ENCODE assay signal across 9 mouse cellular contexts in genomic region chr10:77151551-77152002, GRCm38 (mm10). TPM values are rescaled to one million over a fixed set of nuclear protein-coding genes. Genes with fewer than 3 reads are reported as not detected.
A peak's percentile ranks its signal among the peaks of the same experiment; 100 is the strongest.
DNase-seq lines count a peak whose midpoint lies in the region; ATAC-seq and TF ChIP-seq lines count a peak whose summit lies in the region.
"Had no signal": no experiment of that assay in that cellular context is flagged by ENCODE, and none has a peak within 500 bp of the region (broad histone marks: within the 10 kb centered on the region; RNA-seq: fewer than 3 reads in every experiment).

No protein-coding gene starts in this region.

- TF ChIP-seq EP300 in heart, adult 2 months (IDR thresholded peaks at IDR 0.05; ENCODE audit: insufficient read depth, low read depth, low read length) = no peak

- H3K27me3 ChIP-seq in heart, embryonic 12.5 days (replicated peaks) = no peaks in the 10 kb centered on the region
- no peaks in the 10 kb centered on the region for H3K27me3 ChIP-seq in heart, adult 2 months (ENCODE audit: control insufficient read depth, insufficient read depth, low read length)
- no peaks in the 10 kb centered on the region for H3K27me3 ChIP-seq in forebrain, embryonic 13.5 days
- H3K27me3 ChIP-seq in kidney, embryonic 16.5 days (ENCODE audit: insufficient read depth, low read length) = no peaks in the 10 kb centered on the region
- no peaks in the 10 kb centered on the region for H3K27me3 ChIP-seq in neural tube, embryonic 12.5 days (replicated peaks)

- no peaks in the 10 kb centered on the region for H3K79me2 ChIP-seq in heart, adult 2 months (replicated peaks; ENCODE audit: control insufficient read depth, insufficient read depth, low read length)

- H3K4me3 ChIP-seq in heart, embryonic 12.5 days = no peak overlapping the region
- no peak overlapping the region for H3K4me3 ChIP-seq in heart, adult 2 months
- 0 out of 2 replicates have a peak overlapping the region, but pooled peaks have one; percentile 23 for H3K4me3 ChIP-seq in forebrain, embryonic 13.5 days
- no peak overlapping the region for H3K4me3 ChIP-seq in kidney, embryonic 16.5 days (ENCODE audit: low read length)
- H3K4me3 ChIP-seq in neural tube, embryonic 12.5 days = no peak overlapping the region

- peak overlapping the region; percentile 38; the same call in 1 of the 2 replicates for H3K9ac ChIP-seq in heart, embryonic 12.5 days
- H3K9ac ChIP-seq in heart, adult 2 months (ENCODE audit: low read depth, low read length) = no peak overlapping the region
- H3K9ac ChIP-seq in forebrain, embryonic 13.5 days = peak overlapping the region; percentile 40; the same call in 1 of the 2 replicates
- H3K9ac ChIP-seq in kidney, embryonic 16.5 days (replicated peaks; ENCODE audit: low read length) = peak overlapping the region; percentile 45
- H3K9ac ChIP-seq in neural tube, embryonic 12.5 days = no peak overlapping the region

- intact Hi-C loops in heart, adult 2 months (cut with DNase I) = no loop called here

- no peaks in the 10 kb centered on the region for H3K9me3 ChIP-seq in heart, embryonic 12.5 days (replicated peaks)
- no peaks in the 10 kb centered on the region for H3K9me3 ChIP-seq in forebrain, embryonic 13.5 days (replicated peaks)
- no peaks in the 10 kb centered on the region for H3K9me3 ChIP-seq in kidney, embryonic 16.5 days (ENCODE audit: low read length)
- no peaks in the 10 kb centered on the region for H3K9me3 ChIP-seq in neural tube, embryonic 12.5 days

- peaks cover 80% of the 10 kb centered on the region for H3K4me1 ChIP-seq in heart, embryonic 12.5 days (replicated peaks)
- peaks cover 8% of the 10 kb centered on the region for H3K4me1 ChIP-seq in heart, adult 2 months (ENCODE audit: control insufficient read depth, insufficient read depth, low read length)
- peaks cover 44% of the 10 kb centered on the region for H3K4me1 ChIP-seq in forebrain, embryonic 13.5 days
- peaks cover 68% of the 10 kb centered on the region for H3K4me1 ChIP-seq in kidney, embryonic 16.5 days (ENCODE audit: insufficient read depth, low read length)
- peaks cover 32% of the 10 kb centered on the region for H3K4me1 ChIP-seq in neural tube, embryonic 12.5 days

- no peak for TF ChIP-seq POLR2A in heart, adult 2 months (IDR thresholded peaks at IDR 0.05; ENCODE audit: insufficient read depth, low read depth, low read length)

- H3K36me3 ChIP-seq in heart, embryonic 12.5 days = no peaks in the 10 kb centered on the region
- H3K36me3 ChIP-seq in heart, adult 2 months (ENCODE audit: control insufficient read depth, insufficient read depth, low read length) = no peaks in the 10 kb centered on the region
- no peaks in the 10 kb centered on the region for H3K36me3 ChIP-seq in forebrain, embryonic 13.5 days (ENCODE audit: poor library complexity, severe bottlenecking)
- no peaks in the 10 kb centered on the region for H3K36me3 ChIP-seq in kidney, embryonic 16.5 days (ENCODE audit: insufficient read depth, low read length)
- no peaks in the 10 kb centered on the region for H3K36me3 ChIP-seq in neural tube, embryonic 12.5 days

- H3K4me2 ChIP-seq in heart, embryonic 12.5 days = peak overlapping the region; percentile 51
- peak overlapping the region; percentile 50 for H3K4me2 ChIP-seq in forebrain, embryonic 13.5 days
- peak overlapping the region; percentile 23 for H3K4me2 ChIP-seq in kidney, embryonic 16.5 days (replicated peaks; ENCODE audit: low read depth, low read length)
- H3K4me2 ChIP-seq in neural tube, embryonic 12.5 days (replicated peaks) = peak overlapping the region; percentile 52

- TF ChIP-seq CTCF in heart, adult 2 months (IDR thresholded peaks at IDR 0.05) = no peak

- ATAC-seq in heart, embryonic 12.5 days (ENCODE audit: insufficient number of reproducible peaks, low FRiP score) = no peak
- ATAC-seq in forebrain, embryonic 13.5 days = peak; percentile 39; the same call in 1 of the 2 replicates
- peak; percentile 39 for ATAC-seq in kidney, embryonic 16.5 days (ENCODE audit: low FRiP score, low TSS enrichment)
- ATAC-seq in neural tube, embryonic 12.5 days (ENCODE audit: low FRiP score, low read depth) = peak; percentile 43
- ATAC-seq: inflammation-experienced regulatory T-cells, adult 6 months had no signal

- WGBS in heart, embryonic 12.5 days = 68% methylated on average over 4 of the region's 4 CpGs
- WGBS in heart, adult 2 months = 72% methylated on average over 4 of the region's 4 CpGs
- 23% methylated on average over 4 of the region's 4 CpGs for WGBS in forebrain, embryonic 13.5 days
- WGBS in kidney, embryonic 16.5 days = 49% methylated on average over 4 of the region's 4 CpGs
- WGBS in neural tube, embryonic 12.5 days = 40% methylated on average over 4 of the region's 4 CpGs

- peak overlapping the region; percentile 70 for H3K27ac ChIP-seq in heart, embryonic 12.5 days (ENCODE audit: poor library complexity, severe bottlenecking)
- no peak overlapping the region for H3K27ac ChIP-seq in heart, adult 2 months
- H3K27ac ChIP-seq in forebrain, embryonic 13.5 days = peak overlapping the region; percentile 88
- peak overlapping the region; percentile 94 for H3K27ac ChIP-seq in kidney, embryonic 16.5 days (ENCODE audit: low read length)
- no peak overlapping the region for H3K27ac ChIP-seq in neural tube, embryonic 12.5 days

- no peak for DNase-seq in heart, adult 2 months
- no peak for DNase-seq in urinary bladder, adult 2 months (ENCODE audit: low spot score)
- no peak for DNase-seq in thymus, postnatal 10 days (ENCODE audit: low spot score in 2 of 2)
- DNase-seq in T-cell, adult 2 months (ENCODE audit: low spot score) = no peak

RNA-seq across cellular contexts. Expression of gene Col18a1, which starts 14.8 kb away (rescaled TPM):
- polyA plus RNA-seq in heart, embryonic 12.5 days (2016; fragmentation: Nextera tagmentation; extraction: Ambion mirVana) = 271 and 284 TPM in 2 replicates
- total RNA-seq in heart, adult 2 months (2021) = 1 to 10 TPM; 9.3 to 9.8 TPM
- 12.9 and 13.1 TPM in 2 replicates for polyA plus RNA-seq in heart, adult 2 months (2012; rRNA removed)
- polyA plus RNA-seq in forebrain, embryonic 13.5 days (2015; fragmentation: Nextera tagmentation; extraction: Ambion mirVana) = 35.5 and 38.9 TPM in 2 replicates
- polyA plus RNA-seq in kidney, embryonic 16.5 days (2015; fragmentation: Nextera tagmentation; extraction: Ambion mirVana) = 255 and 257 TPM in 2 replicates
- polyA plus RNA-seq in neural tube, embryonic 12.5 days (2016; fragmentation: Nextera tagmentation; extraction: Ambion mirVana) = 106 and 107 TPM in 2 replicates
- polyA plus RNA-seq in urinary bladder, adult 2 months (2012; rRNA removed) = 51.8 and 65.6 TPM in 2 replicates

Comparison
In these comparisons a context has a peak if more than half of its experiments do, and no peak if none do; other contexts are left out.
1. H3K27ac ChIP-seq: peak in heart, embryonic 12.5 days (single experiment), forebrain, embryonic 13.5 days (single experiment) and kidney, embryonic 16.5 days (single experiment); none in heart, adult 2 months (single experiment) and neural tube, embryonic 12.5 days (single experiment).
2. H3K9ac ChIP-seq: peak in heart, embryonic 12.5 days (single experiment), forebrain, embryonic 13.5 days (single experiment) and kidney, embryonic 16.5 days (single experiment); none in heart, adult 2 months (single experiment) and neural tube, embryonic 12.5 days (single experiment).
3. Peak in every context shown above with its lines, with median percentiles within 50 percentile points of each other: H3K4me2 ChIP-seq.